Mouse (Mus musculus): ENCODE data around the gene Polk.

- TF ChIP-seq CTCF (IDR thresholded peaks at IDR 0.05; ENCODE audit: extremely low read depth, insufficient read length, insufficient replicate concordance, low read depth, low read length) (no peak), POLR2A (IDR thresholded peaks at IDR 0.05; ENCODE audit: low read depth, low read length) (no peak)
These were observed 28.1 kb upstream of the Polk start for GRCm38 (mm10) chr13:96570313-96571015.

All from small intestine, adult 2 months (tissue).